ENCODE assay signal across 8 mouse cellular contexts in the genomic region with DNA sequence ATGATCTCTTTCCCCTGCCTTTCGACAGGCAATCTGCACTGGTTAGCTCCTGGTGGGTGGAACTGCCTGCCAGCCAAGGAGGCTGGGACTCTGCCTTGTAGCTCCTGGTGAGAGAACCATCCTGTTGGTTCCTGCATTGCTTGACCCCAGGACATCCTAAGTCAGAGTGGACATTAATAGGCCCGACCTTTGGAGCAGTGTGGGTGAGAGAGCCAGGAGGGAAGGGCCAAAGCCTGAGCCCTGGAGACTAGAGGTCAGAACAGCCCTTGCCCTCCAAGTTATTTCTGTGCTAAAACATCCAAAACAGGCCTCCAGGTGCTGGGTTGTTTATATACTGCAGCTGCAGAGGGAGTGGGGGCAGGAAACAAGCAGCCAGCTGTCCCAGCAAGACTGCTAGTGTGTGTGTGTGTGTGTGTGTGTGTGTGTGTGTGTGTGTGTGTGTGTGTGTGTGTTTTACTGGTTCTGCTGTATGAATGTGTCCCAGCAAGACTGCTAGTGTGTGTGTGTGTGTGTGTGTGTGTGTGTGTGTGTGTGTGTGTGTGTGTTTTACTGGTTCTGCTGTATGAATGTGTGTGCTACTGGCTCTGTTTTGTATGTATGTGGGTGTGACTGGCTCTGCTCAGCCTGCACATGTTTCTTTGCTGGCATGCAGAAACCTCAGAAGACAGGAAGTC. TPM values are rescaled to one million over a fixed set of nuclear protein-coding genes. Genes with fewer than 3 reads are reported as not detected.
DNase-seq lines count a peak whose midpoint lies in the region; ATAC-seq lines count a peak whose summit lies in the region.

No protein-coding gene starts in this region.

- peaks cover 30% of the 10 kb centered on the region for H3K4me1 ChIP-seq in liver, embryonic 12.5 days
- no peaks in the 10 kb centered on the region for H3K4me1 ChIP-seq in forebrain, embryonic 15.5 days

- H3K27me3 ChIP-seq in liver, embryonic 12.5 days (replicated peaks), result 0 out of 2 replicates have a peak, but pooled peaks cover 3% of the 10 kb centered on the region
- no peaks in the 10 kb centered on the region for H3K27me3 ChIP-seq in forebrain, embryonic 15.5 days

- WGBS in liver, embryonic 12.5 days (ENCODE audit: insufficient replicate concordance), result 31% methylated on average over 2 of the region's 2 CpGs
- WGBS in forebrain, embryonic 15.5 days, result 54% methylated on average over 2 of the region's 2 CpGs

- no peak overlapping the region; the same call in 1 of the 2 replicates for H3K9ac ChIP-seq in liver, embryonic 12.5 days
- H3K9ac ChIP-seq in forebrain, embryonic 15.5 days (replicated peaks), result no peak overlapping the region

- no peak overlapping the region for H3K4me2 ChIP-seq in liver, embryonic 12.5 days
- no peak overlapping the region for H3K4me2 ChIP-seq in forebrain, embryonic 15.5 days (replicated peaks)

- H3K4me3 ChIP-seq in liver, embryonic 12.5 days, result no peak overlapping the region
- H3K4me3 ChIP-seq in forebrain, embryonic 15.5 days, result no peak overlapping the region

- intact Hi-C loops in left cerebral cortex, postnatal 36 days (cut with DNase I), result no loop called here

- DNase-seq in left cerebral cortex, postnatal 36 days (ENCODE audit: low spot score in 2 of 2), result peak; percentile 19 to 21
- no peak for DNase-seq in left cerebral cortex, adult 18-20 months (ENCODE audit: low spot score in 2 of 2)
- DNase-seq in embryo, embryonic 10 days (ENCODE audit: low spot score), result peak; percentile 78
- DNase-seq in induced T-regulatory cell, adult 2 months (ENCODE audit: low read depth), result peak; percentile 79
- DNase-seq in spleen, postnatal 14 days (ENCODE audit: low spot score in 2 of 2), result peak; percentile 16 to 54
- DNase-seq in cerebellum, postnatal 14 days, result no peak

- peak overlapping the region; percentile 45; the same call in 1 of the 2 replicates for H3K27ac ChIP-seq in liver, embryonic 12.5 days
- H3K27ac ChIP-seq in forebrain, embryonic 15.5 days (replicated peaks), result no peak overlapping the region

- peak; percentile 54; the same call in 1 of the 2 replicates for ATAC-seq in liver, embryonic 12.5 days
- ATAC-seq in forebrain, embryonic 15.5 days (replicated peaks), result no peak

- H3K9me3 ChIP-seq in liver, embryonic 12.5 days (replicated peaks), result no peaks in the 10 kb centered on the region
- no peaks in the 10 kb centered on the region for H3K9me3 ChIP-seq in forebrain, embryonic 15.5 days

- H3K36me3 ChIP-seq in liver, embryonic 12.5 days, result no peaks in the 10 kb centered on the region
- H3K36me3 ChIP-seq in forebrain, embryonic 15.5 days, result no peaks in the 10 kb centered on the region

RNA-seq across cellular contexts. Expression of a gene that starts 6.1 kb away (rescaled TPM):
- 100 to 1,000 TPM in 1 of 2 experiments, 10 to 100 TPM in 1; 88.0 to 122 TPM for total RNA-seq in left cerebral cortex, postnatal 36 days (2021)
- 10 to 100 TPM; 96.9 to 97.1 TPM for total RNA-seq in left cerebral cortex, adult 18-20 months (2021)
- polyA plus RNA-seq in liver, embryonic 12.5 days (2016; fragmentation: Nextera tagmentation; extraction: Ambion mirVana), result 19.9 and 20.4 TPM in 2 replicates
- 47.1 and 50.2 TPM in 2 replicates for polyA plus RNA-seq in forebrain, embryonic 15.5 days (2015; fragmentation: Nextera tagmentation; extraction: Ambion mirVana)

RNA-seq across cellular contexts. Expression of a gene that starts 43.5 kb away (rescaled TPM):
- total RNA-seq in left cerebral cortex, postnatal 36 days (2021), result 1 to 10 TPM; 2.0 to 3.7 TPM
- 1 to 10 TPM; 2.7 to 3.0 TPM for total RNA-seq in left cerebral cortex, adult 18-20 months (2021)
- 1.4 and 1.5 TPM in 2 replicates for polyA plus RNA-seq in liver, embryonic 12.5 days (2016; fragmentation: Nextera tagmentation; extraction: Ambion mirVana)
- polyA plus RNA-seq in forebrain, embryonic 15.5 days (2015; fragmentation: Nextera tagmentation; extraction: Ambion mirVana), result 1.8 and 2.4 TPM in 2 replicates

Comparison
In these comparisons a context has a peak if more than half of its experiments do, and no peak if none do; other contexts are left out.
1. DNase-seq: peak in left cerebral cortex, postnatal 36 days (2 of 2), embryo, embryonic 10 days (single experiment), induced T-regulatory cell, adult 2 months (single experiment) and spleen, postnatal 14 days (2 of 2); none in left cerebral cortex, adult 18-20 months (0 of 2) and cerebellum, postnatal 14 days (0 of 2).